Mouse (Mus musculus) kidney, adult 2 months (tissue): ENCODE measurements around the gene Ythdc1.

ENCODE experiments used
- CTCF ChIP-seq: fragments of 200-500 bp; conservative IDR thresholded peaks from 2 replicates; pipeline ENCODE4 v1.5.1; 2011; ENCODE audit warnings: low read depth, mild to moderate bottlenecking, control low read depth, low read length, moderate library complexity, mixed read lengths; ENCODE audit not compliant: insufficient read depth, insufficient read length
- POLR2A ChIP-seq: fragments of 200-500 bp; IDR thresholded peaks from one replicate; pipeline ENCODE4 v1.6.1; 2011; ENCODE audit warnings: low read depth, low read length, control low read depth

DNA sequence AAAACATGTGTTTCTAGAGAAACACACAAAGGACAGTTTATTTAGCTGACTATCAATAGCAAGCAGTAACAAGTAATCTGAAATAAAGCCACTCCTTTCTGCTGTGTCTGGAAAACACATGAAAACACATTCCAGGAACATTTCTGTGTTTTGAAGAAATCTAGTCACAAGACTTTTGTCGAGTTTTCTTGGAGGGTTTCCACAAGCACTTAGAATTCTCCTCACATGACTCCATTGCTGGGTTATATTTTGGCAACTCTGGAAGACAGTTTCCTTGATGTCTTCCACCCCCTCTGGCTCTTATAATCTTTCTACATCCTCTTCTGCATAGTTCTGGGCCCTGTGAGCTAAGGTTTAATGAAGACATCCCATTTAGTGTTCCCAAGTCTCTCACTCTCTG, 25.6 kb upstream of the Ythdc1 start:
- TF ChIP-seq CTCF, result no peak
- TF ChIP-seq POLR2A, result no peak
